Mouse (Mus musculus): ENCODE measurements at regions not wholly inside any gene's neighbourhood (a gene's known extent, or its start where the extent isn't known, plus 50 kb on each side); places are given as distances from the start of the nearest gene placed in this dataset.

DNA sequence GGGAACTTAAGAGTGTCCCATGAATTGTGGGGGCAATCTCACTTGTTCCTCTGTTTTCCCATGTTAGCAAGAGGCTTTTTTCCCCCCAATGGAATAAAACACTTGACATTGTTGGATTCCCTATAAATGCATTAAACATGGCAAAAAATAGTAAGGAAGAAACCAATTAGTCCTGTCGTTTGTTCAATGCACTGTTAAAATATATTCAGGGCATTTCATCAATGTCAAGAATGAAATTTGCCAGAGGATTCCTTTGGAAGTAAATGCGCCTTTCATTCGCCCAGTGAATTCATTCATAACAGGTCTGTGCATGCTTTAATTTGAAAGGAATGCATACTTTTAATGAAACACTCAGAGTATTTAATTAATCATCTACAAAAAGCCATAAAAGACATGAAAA, 172.5 kb upstream of the Hmga2 start:
- TF ChIP-seq POLR2A (IDR thresholded peaks at IDR 0.05; ENCODE audit: borderline replicate concordance, extremely low read depth, low read depth, low read length) (no peak), CTCF (IDR thresholded peaks at IDR 0.05; ENCODE audit: insufficient read depth, low read length) (no peak)

All from lung, adult 2 months (tissue).